Mouse (Mus musculus): Measurements from ENCODE around the gene Gm45021. TPM values are rescaled to one million over a fixed set of nuclear protein-coding genes. Genes with fewer than 3 reads are reported as not detected.

Gm45021 gene
- total and polyA plus RNA-seq, 2 experiments from 2014 or later = not detected

DNA sequence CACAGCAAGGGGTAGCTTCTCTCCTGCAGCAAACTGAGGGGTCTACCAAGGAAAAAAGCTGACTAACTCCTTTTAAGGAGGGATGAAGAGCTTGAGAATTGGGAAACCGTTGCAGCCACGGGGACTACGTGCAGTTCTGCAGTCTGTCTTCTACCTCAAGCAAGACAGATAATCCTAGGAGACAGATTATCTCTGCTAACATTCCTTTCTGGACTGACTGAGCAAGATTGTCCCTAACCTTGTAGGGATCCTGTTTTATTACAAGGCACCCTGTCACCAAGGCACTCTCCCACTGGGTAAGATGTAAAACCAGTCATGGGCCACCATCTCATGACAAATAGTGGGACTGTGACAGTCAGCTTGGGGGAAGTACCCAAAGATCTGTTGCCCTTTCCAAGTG, 8.2 kb upstream of the Gm45021 start:
- TF ChIP-seq CTCF (IDR thresholded peaks at IDR 0.05; ENCODE audit: low read depth) = no peak

DNA sequence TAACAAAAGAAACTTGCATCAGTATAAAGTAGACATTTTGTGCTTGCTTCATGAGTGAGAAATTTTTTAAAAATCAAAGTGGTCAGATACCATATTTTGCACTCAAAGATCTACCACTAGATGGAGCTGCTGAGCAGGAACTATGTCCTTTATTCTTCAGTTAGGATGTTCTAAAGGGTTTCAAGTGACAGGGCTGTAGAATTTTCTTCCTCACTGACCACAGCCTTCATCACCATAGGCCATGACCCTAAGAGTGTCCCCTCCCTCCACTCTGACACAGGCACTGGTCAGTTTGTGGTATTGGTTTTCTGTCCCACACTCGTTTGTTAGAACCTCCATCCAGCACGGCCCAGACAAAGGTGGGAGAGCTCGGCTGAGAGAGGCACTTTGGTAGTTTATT, 7.4 kb upstream of the Gm45021 start:
- H3K4me3 ChIP-seq (ENCODE audit: low read length) = no peak overlapping the region
- no peak overlapping the region for H3K9ac ChIP-seq (replicated peaks; ENCODE audit: low read length)
- TF ChIP-seq CTCF (IDR thresholded peaks at IDR 0.05; ENCODE audit: low read depth) = peak; percentile 81
- H3K9me3 ChIP-seq (ENCODE audit: low read length) = no peaks in the 10 kb centered on the region
- H3K27me3 ChIP-seq (ENCODE audit: insufficient read depth, low read length) = no peaks in the 10 kb centered on the region
- no peak overlapping the region for H3K4me2 ChIP-seq (ENCODE audit: low read depth, low read length)
- no peaks in the 10 kb centered on the region for H3K4me1 ChIP-seq (ENCODE audit: insufficient read depth, low read length)
- ATAC-seq = peak; percentile 21; the same call in 1 of the 2 replicates
- 73% methylated on average over 3 of the region's 3 CpGs for WGBS
- peak; percentile 82 for DNase-seq (ENCODE audit: low spot score)
- H3K36me3 ChIP-seq (ENCODE audit: insufficient read depth, low read length) = no peaks in the 10 kb centered on the region
- no peak overlapping the region for H3K27ac ChIP-seq

More for the DNA sequence above, 8.2 kb upstream of the Gm45021 start:
- DNase-seq (ENCODE audit: low spot score) (no peak), ATAC-seq (no peak)
- whole genome bisulfite sequencing = 31% methylated on average over 3 of the region's 3 CpGs
- H3K9ac ChIP-seq (replicated peaks; ENCODE audit: low read length) = no peak overlapping the region
- no peaks in the 10 kb centered on the region for H3K27me3 ChIP-seq (ENCODE audit: insufficient read depth, low read length)
- no peak overlapping the region for H3K4me3 ChIP-seq (ENCODE audit: low read length)
- no peaks in the 10 kb centered on the region for H3K36me3 ChIP-seq (ENCODE audit: insufficient read depth, low read length)
- H3K4me2 ChIP-seq (ENCODE audit: low read depth, low read length) = no peak overlapping the region
- H3K9me3 ChIP-seq (ENCODE audit: low read length) = no peaks in the 10 kb centered on the region
- H3K27ac ChIP-seq = no peak overlapping the region
- no peaks in the 10 kb centered on the region for H3K4me1 ChIP-seq (ENCODE audit: insufficient read depth, low read length)

DNA sequence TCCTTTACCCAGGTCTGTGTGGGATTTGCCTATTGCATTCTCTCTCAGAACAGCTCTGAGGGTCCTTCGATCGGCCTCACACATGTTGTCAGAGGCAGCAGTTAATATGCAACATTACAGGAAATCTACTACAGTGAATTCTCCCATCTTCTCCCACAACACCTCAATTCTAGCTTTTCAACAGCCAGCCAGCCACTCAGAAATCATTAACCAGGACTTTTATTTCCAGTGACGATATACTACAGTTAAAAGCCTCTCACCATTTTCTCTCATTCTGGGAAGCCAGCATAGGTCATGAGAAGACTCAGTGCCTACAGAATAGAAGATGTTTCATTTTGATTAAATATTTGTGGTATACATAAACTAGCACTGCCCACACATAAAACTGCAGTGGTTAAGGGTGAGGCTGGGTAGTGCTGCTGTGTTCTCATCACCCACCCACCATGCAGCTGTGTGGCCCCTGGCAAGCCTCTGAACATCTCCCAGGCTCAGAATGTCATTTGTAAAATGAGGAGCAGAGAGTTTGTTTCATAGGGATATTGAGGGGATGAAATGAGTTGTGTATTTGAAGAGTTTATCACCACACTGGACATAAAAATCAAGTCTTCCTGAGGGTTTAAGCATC, 1.9 kb downstream of the Gm45021 start:
- Histone ChIP-seq H3K4me1 (ENCODE audit: insufficient read depth, low read length) (peaks cover 10% of the 10 kb centered on the region; the same call in 1 of the 2 replicates), H3K9ac (replicated peaks; ENCODE audit: low read length) (no peak overlapping the region), H3K4me2 (ENCODE audit: low read depth, low read length) (no peak overlapping the region), H3K36me3 (ENCODE audit: insufficient read depth, low read length) (peaks cover 3% of the 10 kb centered on the region), H3K4me3 (ENCODE audit: low read length) (no peak overlapping the region), H3K9me3 (ENCODE audit: low read length) (no peaks in the 10 kb centered on the region), H3K27ac (no peak overlapping the region), H3K27me3 (ENCODE audit: insufficient read depth, low read length) (no peaks in the 10 kb centered on the region)
- 74% methylated on average over 3 of the region's 3 CpGs for WGBS
- no peak for ATAC-seq
- TF ChIP-seq CTCF (IDR thresholded peaks at IDR 0.05; ENCODE audit: low read depth) = no peak
- DNase-seq (ENCODE audit: low spot score) = no peak

DNA sequence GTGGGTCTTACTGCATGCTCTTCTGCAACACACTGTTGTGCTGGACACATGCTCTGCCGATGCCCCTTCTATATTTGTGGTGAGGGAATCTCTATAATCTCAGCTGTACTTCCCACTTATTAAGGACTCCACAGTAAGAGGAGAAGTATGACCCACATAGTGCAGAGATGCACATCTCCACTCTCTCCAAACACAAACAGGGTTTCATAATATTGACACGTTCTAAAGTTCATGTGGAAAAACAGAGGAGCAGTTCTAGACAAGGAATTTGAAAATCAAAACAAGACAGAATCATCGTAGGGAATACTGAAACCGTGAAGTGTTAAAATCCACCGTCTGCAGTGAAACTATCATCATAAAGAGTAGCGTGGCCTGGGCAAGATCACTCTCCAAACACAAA, 2.5 kb downstream of the Gm45021 start:
- H3K27ac ChIP-seq = no peak overlapping the region
- ATAC-seq = no peak
- no peak overlapping the region for H3K4me2 ChIP-seq (ENCODE audit: low read depth, low read length)
- no peak for DNase-seq (ENCODE audit: low spot score)
- no peak for TF ChIP-seq CTCF (IDR thresholded peaks at IDR 0.05; ENCODE audit: low read depth)
- no peaks in the 10 kb centered on the region for H3K27me3 ChIP-seq (ENCODE audit: insufficient read depth, low read length)
- H3K4me1 ChIP-seq (ENCODE audit: insufficient read depth, low read length) = peaks cover 10% of the 10 kb centered on the region; the same call in 1 of the 2 replicates
- WGBS = 93% methylated on average over 6 of the region's 6 CpGs
- no peaks in the 10 kb centered on the region for H3K9me3 ChIP-seq (ENCODE audit: low read length)
- H3K36me3 ChIP-seq (ENCODE audit: insufficient read depth, low read length) = peaks cover 8% of the 10 kb centered on the region
- H3K9ac ChIP-seq (replicated peaks; ENCODE audit: low read length) = no peak overlapping the region
- H3K4me3 ChIP-seq (ENCODE audit: low read length) = no peak overlapping the region

GRCm38 (mm10) chr6:48593158-48594042, 4.0 kb downstream of the Gm45021 start, which contains the start of the genes Repin1 and Gm44965:
Repin1 (plus strand) TSS chr6:48593883.
Gm44965 (plus strand) TSS chr6:48593941.
- Histone ChIP-seq H3K9me3 (ENCODE audit: low read length) (0 out of 2 replicates have a peak, but pooled peaks cover 3% of the 10 kb centered on the region), H3K4me2 (ENCODE audit: low read depth, low read length) (peak within 1 kb of the TSS; percentile 85)

GRCm38 (mm10) chr6:48594043-48594738, 4.8 kb downstream of the Gm45021 start:
- Histone ChIP-seq H3K4me2 (ENCODE audit: low read depth, low read length) (peak overlapping the region; percentile 85), H3K27ac (peak overlapping the region; percentile 98), H3K4me3 (ENCODE audit: low read length) (peak overlapping the region; percentile 69), H3K4me1 (ENCODE audit: insufficient read depth, low read length) (peaks cover 10% of the 10 kb centered on the region; the same call in 1 of the 2 replicates), H3K9me3 (ENCODE audit: low read length) (0 out of 2 replicates have a peak, but pooled peaks cover 3% of the 10 kb centered on the region), H3K36me3 (ENCODE audit: insufficient read depth, low read length) (peaks cover 29% of the 10 kb centered on the region), H3K9ac (replicated peaks; ENCODE audit: low read length) (peak overlapping the region; percentile 93), H3K27me3 (ENCODE audit: insufficient read depth, low read length) (no peaks in the 10 kb centered on the region)
- ATAC-seq = peak; percentile 86
- TF ChIP-seq CTCF (IDR thresholded peaks at IDR 0.05; ENCODE audit: low read depth) = no peak
- peak; percentile 85 for DNase-seq (ENCODE audit: low spot score)
- 1% methylated on average over 37 of the region's 41 CpGs for WGBS

More at GRCm38 (mm10) chr6:48593158-48594042, 4.0 kb downstream of the Gm45021 start, which contains the start of the genes Repin1 and Gm44965:
- DNase-seq (ENCODE audit: low spot score) (peak; percentile 96), ATAC-seq (peak; percentile 95)
- TF ChIP-seq CTCF (IDR thresholded peaks at IDR 0.05; ENCODE audit: low read depth) = peak; percentile 66
- peak within 1 kb of the TSS; percentile 98 for H3K27ac ChIP-seq
- no peaks in the 10 kb centered on the region for H3K27me3 ChIP-seq (ENCODE audit: insufficient read depth, low read length)
- H3K4me3 ChIP-seq (ENCODE audit: low read length) = peak within 1 kb of the TSS; percentile 69
- peaks cover 24% of the 10 kb centered on the region for H3K36me3 ChIP-seq (ENCODE audit: insufficient read depth, low read length)
- WGBS = 3% methylated on average over 44 of the region's 45 CpGs
- H3K9ac ChIP-seq (replicated peaks; ENCODE audit: low read length) = peak within 1 kb of the TSS; percentile 93
- peaks cover 10% of the 10 kb centered on the region; the same call in 1 of the 2 replicates for H3K4me1 ChIP-seq (ENCODE audit: insufficient read depth, low read length)

All from hindbrain, postnatal 0 days (tissue).